Mouse (Mus musculus) liver, adult 2 months (tissue): Measurements from ENCODE around the gene Golga5. TPM values are rescaled to one million over a fixed set of nuclear protein-coding genes. Genes with fewer than 3 reads are reported as not detected.
A peak's percentile ranks its signal among the peaks of the same experiment; 100 is the strongest.

ENCODE experiments used
- DNase-seq: peaks from one replicate; pipeline ENCODE4 v3.0.0-alpha.2; 2011; ENCODE audit warnings: low read depth, low spot score; ENCODE audit errors: extremely low read depth
- H3K27ac ChIP-seq: fragments of 200-500 bp; replicated peaks from 2 replicates; pipeline ENCODE4 v1.5.1; 2012; ENCODE audit warnings: low read depth, mild to moderate bottlenecking, control low read depth, inconsistent platforms, low read length; ENCODE audit not compliant: insufficient read depth
- H3K27me3 ChIP-seq: fragments of 200-500 bp; 2 replicates; pipeline ENCODE4 v1.6.1; 2012; ENCODE audit warnings: mild to moderate bottlenecking, moderate library complexity, low read length, inconsistent platforms; ENCODE audit not compliant: control insufficient read depth, insufficient read depth
- H3K36me3 ChIP-seq: fragments of 200-500 bp; 2 replicates; pipeline ENCODE4 v1.6.1; 2012; ENCODE audit warnings: low read length, inconsistent platforms; ENCODE audit not compliant: control insufficient read depth, insufficient read depth
- H3K4me1 ChIP-seq: fragments of 200-500 bp; 2 replicates; pipeline ENCODE4 v1.6.1; 2011; ENCODE audit warnings: low read length; ENCODE audit not compliant: control insufficient read depth, insufficient read depth
- H3K4me3 ChIP-seq: fragments of 200-500 bp; 2 replicates; pipeline ENCODE4 v1.5.1; 2011; ENCODE audit warnings: low read depth, mild to moderate bottlenecking, control low read depth, low read length, moderate library complexity; ENCODE audit not compliant: insufficient read depth
- H3K79me2 ChIP-seq: fragments of 200-500 bp; 2 replicates; pipeline ENCODE4 v1.6.1; 2012; ENCODE audit warnings: inconsistent platforms, mild to moderate bottlenecking, low read length, moderate library complexity; ENCODE audit not compliant: control insufficient read depth, insufficient read depth
- H3K9ac ChIP-seq: fragments of 200-500 bp; 2 replicates; pipeline ENCODE4 v1.6.1; 2012; ENCODE audit warnings: low read depth, mild to moderate bottlenecking, control low read depth, inconsistent platforms, low read length
- CTCF ChIP-seq: fragments of 200-500 bp; IDR thresholded peaks from 2 replicates; pipeline ENCODE4 v1.5.1; 2011; ENCODE audit warnings: low read depth, low read length, control low read depth
- POLR2A ChIP-seq: fragments of 200-500 bp; IDR thresholded peaks from 2 replicates; pipeline ENCODE4 v1.6.1; 2011; ENCODE audit warnings: low read length, control low read depth; ENCODE audit not compliant: insufficient read depth; ENCODE audit errors: extremely low read depth
- WGBS: fragments of 180-500 bp; shearing (Covaris S2); methylation state at CpG from one replicate; pipeline ENCODE4 v1.1.7; 2018; 5-methylcytosine and 5-hydroxymethylcytosine counted together
- polyA plus RNA-seq: library from polyadenylated mRNA; depleted of rRNA; stranded (reverse); fragments of >200 nt; gene quantifications from 2 replicates; pipeline ENCODE4 v1.2.3, GENCODE M21; 2012
- total RNA-seq: library from RNA; depleted of rRNA; stranded (reverse); fragments of >200 nt; gene quantifications from 2 replicates; pipeline ENCODE4 v1.2.3, GENCODE M21; 2014

Golga5 gene
- total and polyA plus RNA-seq, 2 experiments: 6.8 to 18.6 TPM

GRCm38 (mm10) chr12:102497905-102498304 is 29.0 kb downstream of the Golga5 start:
- Histone ChIP-seq H3K4me1 (no peaks in the 10 kb centered on the region), H3K9ac (no peak overlapping the region), H3K79me2 (no peaks in the 10 kb centered on the region), H3K4me3 (no peak overlapping the region), H3K36me3 (peaks cover 24% of the 10 kb centered on the region), H3K27ac (no peak overlapping the region), H3K27me3 (no peaks in the 10 kb centered on the region)
- TF ChIP-seq POLR2A (no peak), CTCF (no peak)
- WGBS: 78% methylated on average over 2 of the region's 2 CpGs
- no peak for DNase-seq

DNA sequence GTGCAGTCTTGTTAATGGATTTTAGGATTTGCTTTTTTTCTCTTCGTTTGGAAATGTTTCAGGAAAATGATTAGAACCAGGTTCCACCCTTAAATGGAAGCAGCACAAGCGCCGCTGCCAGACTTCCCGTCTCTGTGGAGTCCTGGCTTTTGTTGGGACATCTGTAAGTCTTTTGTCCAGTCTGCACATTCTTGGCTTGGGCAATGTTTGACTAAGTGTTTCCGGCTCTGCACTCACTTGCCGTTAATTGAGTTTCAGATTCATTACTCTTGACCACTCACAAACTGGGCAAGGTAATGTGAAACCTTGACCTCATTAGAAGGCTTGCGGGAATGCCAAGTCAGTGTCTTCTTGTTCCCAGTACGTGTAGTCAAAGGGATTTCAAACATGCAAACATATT is 29.8 kb downstream of the Golga5 start:
- Histone ChIP-seq H3K4me3 (no peak overlapping the region), H3K79me2 (no peaks in the 10 kb centered on the region), H3K36me3 (peaks cover 20% of the 10 kb centered on the region), H3K9ac (no peak overlapping the region), H3K4me1 (no peaks in the 10 kb centered on the region), H3K27me3 (no peaks in the 10 kb centered on the region), H3K27ac (no peak overlapping the region)
- WGBS: 52% methylated on average over 8 of the region's 8 CpGs
- DNase-seq: peak; percentile 8
- no peak for TF ChIP-seq POLR2A

GRCm38 (mm10) chr12:102499210-102499609 is 30.3 kb downstream of the Golga5 start:
- Histone ChIP-seq H3K4me1 (no peaks in the 10 kb centered on the region), H3K27me3 (no peaks in the 10 kb centered on the region), H3K79me2 (no peaks in the 10 kb centered on the region), H3K36me3 (peaks cover 16% of the 10 kb centered on the region), H3K4me3 (no peak overlapping the region), H3K27ac (no peak overlapping the region), H3K9ac (no peak overlapping the region)
- WGBS: 95% methylated on average over 5 of the region's 5 CpGs
- no peak for DNase-seq
- no peak for TF ChIP-seq POLR2A
- no peak for TF ChIP-seq CTCF

- TF ChIP-seq CTCF: peak; percentile 47
- no peak for TF ChIP-seq POLR2A
- H3K27ac ChIP-seq: no peak overlapping the region
- H3K36me3 ChIP-seq: peaks cover 14% of the 10 kb centered on the region; the same call in 1 of the 2 replicates
- H3K79me2 ChIP-seq: no peaks in the 10 kb centered on the region
- DNase-seq: peak; percentile 6
- 75% methylated on average over 4 of the region's 4 CpGs for WGBS
- H3K4me3 ChIP-seq: no peak overlapping the region
- no peak overlapping the region for H3K9ac ChIP-seq
- H3K4me1 ChIP-seq: no peaks in the 10 kb centered on the region
- no peaks in the 10 kb centered on the region for H3K27me3 ChIP-seq
These were observed 30.8 kb downstream of the Golga5 start for GRCm38 (mm10) chr12:102499723-102500122.

GRCm38 (mm10) chr12:102501038-102501437 is 32.1 kb downstream of the Golga5 start:
- no peak overlapping the region for H3K27ac ChIP-seq
- DNase-seq: no peak
- no peaks in the 10 kb centered on the region for H3K79me2 ChIP-seq
- no peaks in the 10 kb centered on the region for H3K27me3 ChIP-seq
- no peaks in the 10 kb centered on the region for H3K4me1 ChIP-seq
- peaks cover 9% of the 10 kb centered on the region; the same call in 1 of the 2 replicates for H3K36me3 ChIP-seq
- TF ChIP-seq CTCF: no peak
- TF ChIP-seq POLR2A: no peak
- no peak overlapping the region for H3K4me3 ChIP-seq
- WGBS: 90% methylated on average over 2 of the region's 2 CpGs
- no peak overlapping the region for H3K9ac ChIP-seq

GRCm38 (mm10) chr12:102501848-102502595 is 33.1 kb downstream of the Golga5 start:
- no peaks in the 10 kb centered on the region for H3K4me1 ChIP-seq
- no peaks in the 10 kb centered on the region for H3K27me3 ChIP-seq
- no peak for TF ChIP-seq CTCF
- TF ChIP-seq POLR2A: no peak
- no peak overlapping the region for H3K4me3 ChIP-seq
- peaks cover 7% of the 10 kb centered on the region; the same call in 1 of the 2 replicates for H3K36me3 ChIP-seq
- H3K79me2 ChIP-seq: no peaks in the 10 kb centered on the region
- no peak for DNase-seq
- H3K27ac ChIP-seq: no peak overlapping the region
- H3K9ac ChIP-seq: no peak overlapping the region
- WGBS: 93% methylated on average over 8 of the region's 8 CpGs
